Mouse (Mus musculus) splenic B cell, adult 2 months (primary cell): ENCODE data around the gene Slc35b2.

Source experiments
- DNase-seq: peaks from one replicate; pipeline ENCODE4 v3.0.0-alpha.2; 2011; ENCODE audit warnings: low read depth, low spot score
- H3K27me3 ChIP-seq: 2 replicates; pipeline ENCODE4 v1.6.1; 2012; ENCODE audit warnings: mild to moderate bottlenecking, low read length, moderate library complexity, mixed read lengths; ENCODE audit not compliant: control insufficient read depth, poor library complexity, insufficient read depth, severe bottlenecking
- H3K36me3 ChIP-seq: 2 replicates; pipeline ENCODE4 v1.6.1; 2012; ENCODE audit warnings: mild to moderate bottlenecking, low read length, moderate library complexity, mixed read lengths; ENCODE audit not compliant: control insufficient read depth, poor library complexity, insufficient read depth, severe bottlenecking

The Slc35b2 gene

GRCm38 (mm10) chr17:45563655-45564530 lies at the start of gene Slc35b2:
Gene Slc35b2, plus strand, starts transcription at chr17:45563874.
- Histone ChIP-seq H3K36me3 (peaks cover 13% of the 10 kb centered on the region), H3K27me3 (no peaks in the 10 kb centered on the region)
- DNase-seq = peak; percentile 88

- Histone ChIP-seq H3K36me3 (no peaks in the 10 kb centered on the region; the same call in 1 of the 2 replicates), H3K27me3 (no peaks in the 10 kb centered on the region)
- no peak for DNase-seq
These were observed 48.4 kb upstream of the Slc35b2 start for GRCm38 (mm10) chr17:45515204-45515726.

GRCm38 (mm10) chr17:45515806-45516205 lies 47.9 kb upstream of the Slc35b2 start:
- H3K36me3 ChIP-seq = no peaks in the 10 kb centered on the region; the same call in 1 of the 2 replicates
- H3K27me3 ChIP-seq = no peaks in the 10 kb centered on the region
- DNase-seq = no peak

- Histone ChIP-seq H3K36me3 (no peaks in the 10 kb centered on the region; the same call in 1 of the 2 replicates), H3K27me3 (no peaks in the 10 kb centered on the region)
- DNase-seq = peak; percentile 86
These were observed 47.2 kb upstream of the Slc35b2 start for GRCm38 (mm10) chr17:45516488-45516887.

- DNase-seq = no peak
- H3K27me3 ChIP-seq = no peaks in the 10 kb centered on the region
- no peaks in the 10 kb centered on the region; the same call in 1 of the 2 replicates for H3K36me3 ChIP-seq
These were observed 46.5 kb upstream of the Slc35b2 start for GRCm38 (mm10) chr17:45517135-45517534.

- no peaks in the 10 kb centered on the region for H3K27me3 ChIP-seq
- DNase-seq = no peak
- no peaks in the 10 kb centered on the region; the same call in 1 of the 2 replicates for H3K36me3 ChIP-seq
These were observed 46.0 kb upstream of the Slc35b2 start for GRCm38 (mm10) chr17:45517549-45518215.

- no peaks in the 10 kb centered on the region; the same call in 1 of the 2 replicates for H3K36me3 ChIP-seq
- no peaks in the 10 kb centered on the region for H3K27me3 ChIP-seq
- no peak for DNase-seq
These were observed 44.8 kb upstream of the Slc35b2 start for GRCm38 (mm10) chr17:45518766-45519475.

GRCm38 (mm10) chr17:45520136-45520535 lies 43.5 kb upstream of the Slc35b2 start:
- Histone ChIP-seq H3K27me3 (no peaks in the 10 kb centered on the region), H3K36me3 (no peaks in the 10 kb centered on the region; the same call in 1 of the 2 replicates)
- no peak for DNase-seq

GRCm38 (mm10) chr17:45523263-45523662 lies 40.4 kb upstream of the Slc35b2 start, which contains the start of gene Tcte1:
Gene Tcte1, plus strand, starts transcription at chr17:45523434.
- no peaks in the 10 kb centered on the region for H3K27me3 ChIP-seq
- DNase-seq = no peak
- no peaks in the 10 kb centered on the region; the same call in 1 of the 2 replicates for H3K36me3 ChIP-seq

- H3K27me3 ChIP-seq = no peaks in the 10 kb centered on the region
- H3K36me3 ChIP-seq = no peaks in the 10 kb centered on the region
- DNase-seq = no peak
These were observed 38.7 kb upstream of the Slc35b2 start for GRCm38 (mm10) chr17:45524961-45525360.

- Histone ChIP-seq H3K36me3 (no peaks in the 10 kb centered on the region), H3K27me3 (no peaks in the 10 kb centered on the region)
- DNase-seq = no peak
These were observed 37.1 kb upstream of the Slc35b2 start for GRCm38 (mm10) chr17:45526571-45526970.

GRCm38 (mm10) chr17:45530346-45530782 lies 33.3 kb upstream of the Slc35b2 start:
- no peak for DNase-seq
- no peaks in the 10 kb centered on the region for H3K36me3 ChIP-seq
- H3K27me3 ChIP-seq = no peaks in the 10 kb centered on the region

GRCm38 (mm10) chr17:45532896-45533295 lies 30.8 kb upstream of the Slc35b2 start:
- no peak for DNase-seq
- H3K27me3 ChIP-seq = no peaks in the 10 kb centered on the region
- no peaks in the 10 kb centered on the region for H3K36me3 ChIP-seq

GRCm38 (mm10) chr17:45536264-45536663 lies 27.4 kb upstream of the Slc35b2 start:
- peak; percentile 13 for DNase-seq
- no peaks in the 10 kb centered on the region for H3K27me3 ChIP-seq

More at GRCm38 (mm10) chr17:45536264-45536663, 27.4 kb upstream of the Slc35b2 start:
- H3K36me3 ChIP-seq = no peaks in the 10 kb centered on the region
